Mouse (Mus musculus) urinary bladder, postnatal 14 days (tissue): ENCODE measurements at regions not wholly inside any gene's neighbourhood (a gene's known extent, or its start where the extent isn't known, plus 50 kb on each side); places are given as distances from the start of the nearest gene placed in this dataset.

Source experiments
- DNase-seq: peaks from one replicate; pipeline ENCODE4 v3.0.0; 2021; ENCODE audit warnings: low spot score

DNA sequence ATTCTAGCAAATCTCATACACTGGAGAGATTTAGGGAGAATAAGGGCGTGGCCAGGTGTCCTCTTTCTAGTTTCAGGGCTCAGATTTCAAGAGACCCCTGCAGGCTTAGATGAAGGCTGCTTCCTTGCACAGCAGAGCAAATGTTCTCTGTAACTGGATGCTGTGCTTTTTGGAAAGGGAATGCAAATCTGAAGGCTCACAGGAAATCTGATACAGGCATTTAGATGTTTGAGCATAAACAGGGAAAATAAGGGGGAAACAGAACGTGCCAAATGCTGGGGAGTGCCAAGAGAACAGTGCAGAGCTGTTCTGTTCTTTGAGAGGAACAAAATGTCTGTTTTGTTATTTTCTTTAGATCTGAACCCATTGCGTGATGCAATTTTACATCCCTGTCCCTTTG lies 161.0 kb upstream of the Samsn1 start:
- DNase-seq: peak; percentile 20

DNA sequence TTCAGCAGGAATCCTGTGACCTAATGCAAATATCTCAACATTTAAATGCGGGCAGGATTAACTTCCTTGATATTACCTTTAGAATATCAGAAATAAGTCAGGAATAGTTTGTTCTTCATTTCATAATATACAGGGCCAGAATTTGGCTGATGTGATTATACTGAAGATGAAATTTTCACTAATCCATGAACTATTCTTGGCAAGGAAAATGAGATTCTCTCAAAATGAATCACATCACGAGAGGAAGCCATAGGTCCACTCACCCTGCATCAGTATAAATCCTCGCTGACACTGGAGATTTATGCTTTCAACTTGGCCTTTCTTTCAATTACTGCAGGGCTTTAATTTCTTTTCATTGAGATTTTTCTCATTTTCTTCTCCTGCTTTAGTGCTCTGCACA lies 159.5 kb upstream of the Samsn1 start:
- DNase-seq: no peak

DNA sequence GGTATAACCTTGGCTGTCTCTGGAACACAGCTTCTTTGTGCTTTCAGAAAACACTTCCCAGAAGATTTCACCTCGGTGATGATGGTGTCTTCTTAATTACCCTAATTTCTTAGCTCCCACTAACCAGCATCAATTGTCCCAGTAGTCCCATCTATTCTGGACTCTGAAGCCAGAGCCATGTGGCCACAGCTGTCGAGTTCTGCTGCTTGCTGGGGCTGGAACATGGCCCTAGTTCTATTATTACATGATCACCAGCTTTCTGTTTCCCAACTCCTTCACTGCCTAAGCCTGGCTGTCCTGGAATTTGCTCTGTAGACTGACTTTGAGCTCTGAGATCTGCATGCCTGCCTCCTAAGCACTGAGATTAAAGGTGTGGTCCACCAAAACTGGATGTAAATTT lies 145.6 kb upstream of the Samsn1 start:
- no peak for DNase-seq

DNA sequence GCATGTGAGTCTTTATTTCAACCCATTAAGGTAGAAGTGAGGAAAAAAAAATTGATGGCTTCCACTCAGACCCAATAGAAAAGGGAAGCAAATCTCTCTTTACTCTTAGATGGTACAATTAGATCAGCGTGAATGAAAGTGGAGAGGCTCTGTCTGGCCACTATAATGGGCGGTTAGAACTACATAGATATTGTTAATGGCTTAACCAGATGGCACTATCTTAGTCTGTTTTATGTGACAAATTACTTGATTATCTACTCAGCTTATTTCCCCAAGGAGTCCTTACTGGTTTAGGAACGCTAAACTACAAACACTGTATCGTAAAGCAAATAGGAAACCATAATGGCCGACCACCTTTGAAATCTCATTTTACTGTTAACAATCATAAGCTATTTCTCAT lies 138.8 kb upstream of the Samsn1 start:
- DNase-seq: no peak

DNA sequence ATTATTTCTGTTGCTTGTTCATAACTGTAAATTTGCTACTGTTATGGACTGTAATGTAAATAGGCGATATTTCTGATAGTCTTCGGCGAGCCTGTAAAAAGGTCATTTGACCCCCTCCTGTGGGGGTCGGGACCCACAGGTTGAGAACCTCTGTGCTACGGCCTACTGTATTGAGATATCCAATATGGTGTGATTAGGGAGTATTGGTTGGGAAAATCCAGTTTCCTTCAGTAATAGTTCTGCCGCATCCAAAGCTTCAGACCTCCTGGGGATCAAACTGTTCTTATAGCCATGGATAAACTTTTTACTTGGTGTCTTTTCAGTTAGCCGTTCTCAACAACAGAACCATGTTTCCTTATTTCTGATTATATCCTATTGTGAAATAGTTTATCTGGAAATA lies 136.5 kb upstream of the Samsn1 start:
- no peak for DNase-seq

DNA sequence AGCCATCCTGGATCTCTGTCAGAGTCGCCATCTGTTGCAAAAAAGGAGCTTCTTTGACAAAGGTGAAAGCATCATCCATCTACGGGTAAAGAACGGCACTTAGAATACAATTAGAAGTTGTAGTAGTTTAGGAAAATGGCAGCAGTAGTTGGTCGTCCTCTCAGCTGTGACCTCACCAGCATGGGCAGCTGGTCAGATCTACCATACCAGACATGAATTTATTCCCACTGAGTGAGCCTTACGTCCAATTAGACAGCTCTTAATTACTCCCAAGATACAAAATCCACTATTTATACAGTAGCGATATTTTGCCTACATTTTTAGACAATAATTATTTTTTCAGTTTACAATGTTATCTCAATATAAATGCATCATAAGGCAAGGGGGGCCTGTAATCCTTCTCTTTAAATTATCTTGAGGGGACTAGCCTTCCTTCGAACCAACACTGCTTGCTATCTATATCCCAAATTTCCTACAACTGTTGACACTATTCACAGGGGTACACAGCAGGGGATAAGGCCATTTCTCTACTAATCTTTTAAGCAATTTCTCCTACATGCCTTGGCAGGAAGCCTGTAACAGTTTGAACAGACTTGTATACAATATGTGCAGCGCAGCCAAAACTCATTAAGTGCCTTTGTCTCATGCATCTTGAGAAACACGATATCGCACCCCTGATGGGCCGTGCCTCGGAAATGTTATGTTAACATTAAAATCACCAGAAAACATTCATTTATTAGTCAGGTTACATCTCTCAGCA lies 131.9 kb upstream of the Samsn1 start:
- DNase-seq: no peak

DNA sequence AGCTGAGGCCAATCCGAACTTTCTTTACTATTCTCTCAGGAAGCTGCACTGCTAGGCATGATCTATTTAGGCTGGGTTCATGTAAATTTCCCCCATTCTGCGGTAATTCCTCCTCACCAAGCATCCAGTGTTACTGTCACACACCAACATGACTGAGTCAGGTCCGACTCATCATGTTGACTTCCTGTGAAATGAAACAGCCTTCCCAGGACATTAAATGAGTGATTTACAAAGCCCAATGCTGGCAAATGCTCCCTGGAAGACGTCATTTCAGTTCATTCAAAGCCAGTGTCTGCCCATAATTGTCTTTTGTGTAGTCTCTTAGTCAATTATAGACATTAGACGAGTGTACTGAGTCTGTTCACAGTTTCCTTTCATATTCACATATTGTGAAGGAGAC lies 127.5 kb upstream of the Samsn1 start:
- DNase-seq: no peak

DNA sequence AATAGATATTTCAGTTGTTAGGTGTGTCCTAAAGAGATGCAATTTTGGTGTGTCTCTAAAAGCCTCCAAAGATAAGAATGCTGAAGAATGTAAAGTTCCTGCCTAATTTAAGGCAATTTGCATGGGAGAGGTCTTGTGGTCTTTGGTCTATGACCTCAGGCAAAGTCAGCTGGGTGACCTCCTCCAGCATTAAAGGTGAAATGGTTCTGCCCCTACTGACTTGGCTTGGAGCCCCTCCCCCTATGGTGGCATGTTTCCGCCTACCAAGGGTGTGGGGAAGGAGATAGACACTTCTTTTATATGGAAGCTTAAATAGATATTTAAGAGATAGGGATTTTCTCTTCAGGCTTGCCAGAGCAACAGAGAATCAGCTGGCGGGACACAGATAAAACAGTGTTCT lies 111.8 kb upstream of the Samsn1 start:
- no peak for DNase-seq

DNA sequence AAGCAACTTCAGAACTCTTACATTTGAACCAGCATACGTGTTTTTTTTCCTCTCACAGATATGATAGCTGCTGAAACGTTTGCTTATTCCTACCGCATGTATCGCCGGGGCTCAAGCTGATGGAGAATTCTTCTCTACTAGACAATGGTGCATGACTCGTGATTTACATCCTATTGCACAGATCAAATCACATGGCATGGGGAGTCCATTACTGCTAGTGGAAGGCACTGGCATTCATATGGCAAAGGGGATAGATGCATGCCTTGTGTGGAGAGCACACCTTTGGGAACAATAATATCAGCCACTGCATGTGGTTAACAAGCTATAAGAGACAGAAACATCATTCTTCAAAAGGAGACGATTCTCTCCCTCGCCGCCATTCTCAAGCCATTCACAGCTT lies 108.4 kb upstream of the Samsn1 start:
- no peak for DNase-seq

DNA sequence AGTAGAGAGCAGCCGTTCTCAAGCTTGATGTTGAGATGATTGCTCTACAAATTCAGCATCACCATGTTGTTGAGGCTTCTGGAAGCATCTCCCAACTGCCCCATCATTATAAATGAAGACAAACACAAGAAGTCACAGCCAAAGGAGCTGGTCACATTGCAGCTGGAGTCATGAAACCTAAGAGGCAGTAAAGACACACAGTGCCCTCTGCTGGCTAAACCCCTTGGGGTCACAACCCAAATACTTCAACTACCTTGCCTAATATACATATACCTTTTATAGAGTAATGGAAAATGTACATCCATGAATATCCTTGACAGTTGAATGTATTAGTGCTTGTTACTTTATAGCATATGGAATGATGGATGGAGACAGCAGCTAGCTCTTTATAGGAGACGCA lies 107.9 kb upstream of the Samsn1 start:
- peak; percentile 26 for DNase-seq

DNA sequence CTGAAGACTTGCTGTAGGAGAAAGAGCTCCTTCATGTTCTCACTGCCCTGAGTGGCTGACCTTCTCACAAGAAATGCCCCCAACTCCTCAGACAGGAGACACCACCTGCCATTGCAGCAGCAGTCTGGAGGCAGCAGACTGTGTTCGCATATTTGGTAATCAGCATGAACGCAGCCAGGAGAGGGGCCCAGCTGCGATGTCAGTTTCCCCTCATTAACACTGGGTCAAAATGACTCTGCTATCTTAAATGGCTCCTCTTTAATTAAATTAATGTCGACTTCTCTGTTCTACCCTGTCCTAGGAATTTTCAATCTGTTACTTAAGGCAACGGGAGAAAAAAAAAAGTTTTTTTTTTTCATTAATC lies 100.9 kb upstream of the Samsn1 start:
- no peak for DNase-seq

DNA sequence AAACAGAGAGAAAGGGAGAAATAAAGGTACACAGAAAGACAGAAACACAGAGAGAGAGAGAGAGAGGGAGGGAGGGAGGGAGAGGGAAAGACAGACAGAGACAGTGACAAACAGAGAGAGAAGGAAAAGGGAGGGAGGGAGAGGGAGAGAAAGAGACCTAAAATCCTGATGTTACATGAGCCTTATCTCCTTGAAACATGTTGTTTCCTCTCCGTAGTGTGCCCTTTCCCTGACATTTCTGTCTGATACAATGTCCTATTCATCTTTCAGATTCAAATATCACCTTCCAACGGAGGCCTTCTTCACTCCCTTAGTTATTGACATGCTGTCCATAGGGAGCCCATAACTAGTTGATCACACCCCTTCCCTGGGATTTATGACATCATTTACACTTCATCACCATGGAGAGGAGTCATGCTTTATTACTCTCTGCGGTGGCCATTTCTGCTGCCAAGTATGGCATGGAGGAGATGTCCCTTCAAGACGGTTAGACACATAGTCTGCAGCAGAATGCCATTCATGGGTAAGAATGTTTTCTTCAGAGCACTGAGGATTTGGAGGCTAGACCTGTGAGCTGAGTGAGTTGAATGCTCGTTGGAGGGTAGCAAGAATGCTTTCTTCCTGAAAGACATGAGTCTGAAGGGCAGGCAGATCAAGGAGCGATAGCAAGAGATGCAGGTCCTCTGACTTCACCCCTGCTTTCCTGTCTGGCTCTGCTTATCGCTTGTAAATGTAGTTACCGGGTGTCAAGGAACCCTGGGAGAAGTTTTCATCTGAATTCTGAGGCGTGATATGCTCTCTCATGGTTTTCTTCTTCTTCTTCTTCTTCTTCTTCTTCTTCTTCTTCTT lies 100.3 kb upstream of the Samsn1 start:
- DNase-seq: no peak

DNA sequence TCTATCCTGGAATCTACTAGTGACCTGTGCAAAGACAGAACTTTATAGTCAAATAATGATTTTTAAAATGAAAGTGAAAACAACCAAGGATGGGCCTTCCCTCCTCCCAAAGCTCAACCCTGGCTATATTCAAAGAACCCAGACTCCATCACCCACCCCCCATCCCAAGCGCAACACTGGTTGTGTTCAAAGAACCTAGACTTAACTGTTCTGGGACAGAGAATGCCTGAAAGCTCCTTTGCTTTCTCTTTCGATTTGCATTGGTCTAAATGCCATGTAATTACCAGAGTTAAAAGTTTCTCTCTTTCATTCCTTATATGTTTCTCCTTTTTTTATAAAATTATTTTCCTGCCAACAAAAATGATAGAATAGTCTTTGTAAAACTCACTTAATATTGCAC lies 98.6 kb upstream of the Samsn1 start:
- DNase-seq: no peak

DNA sequence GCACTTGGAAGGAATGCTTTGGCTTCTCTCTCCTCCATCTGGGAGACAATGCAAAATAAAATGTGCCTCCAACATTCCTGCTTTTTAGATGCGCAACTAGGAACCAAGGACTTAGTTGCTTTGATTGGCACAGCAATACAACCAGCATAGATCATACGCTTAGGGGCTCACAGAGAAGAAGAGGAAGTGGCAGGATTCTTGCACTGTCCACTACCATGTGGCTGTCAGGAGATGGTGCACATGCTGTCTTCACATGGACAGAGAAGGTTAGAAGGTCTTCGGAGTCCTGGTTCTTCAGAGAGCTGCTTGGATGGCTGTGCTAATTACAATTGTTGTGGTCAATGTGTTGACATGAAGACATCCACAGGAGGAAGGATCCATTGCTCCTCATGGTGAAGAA lies 88.3 kb upstream of the Samsn1 start:
- no peak for DNase-seq

DNA sequence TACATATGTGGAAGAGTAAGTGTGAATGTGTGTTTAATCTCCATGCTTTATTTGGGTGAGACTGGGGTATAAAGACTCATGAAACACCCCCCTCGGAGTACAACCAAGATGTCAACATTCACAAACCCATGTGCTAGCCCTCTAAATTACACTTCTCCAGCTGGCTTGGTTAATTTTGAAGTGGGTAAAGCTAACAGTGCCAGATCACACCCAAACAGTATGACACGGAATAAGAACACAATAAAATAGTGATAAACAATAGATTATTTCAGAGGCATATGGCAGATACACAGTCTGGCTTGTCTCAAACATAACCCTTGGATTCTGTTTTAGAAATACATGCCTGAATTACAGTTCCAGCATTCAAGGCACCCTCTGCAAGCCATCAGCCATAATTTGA lies 86.4 kb upstream of the Samsn1 start:
- DNase-seq: no peak

DNA sequence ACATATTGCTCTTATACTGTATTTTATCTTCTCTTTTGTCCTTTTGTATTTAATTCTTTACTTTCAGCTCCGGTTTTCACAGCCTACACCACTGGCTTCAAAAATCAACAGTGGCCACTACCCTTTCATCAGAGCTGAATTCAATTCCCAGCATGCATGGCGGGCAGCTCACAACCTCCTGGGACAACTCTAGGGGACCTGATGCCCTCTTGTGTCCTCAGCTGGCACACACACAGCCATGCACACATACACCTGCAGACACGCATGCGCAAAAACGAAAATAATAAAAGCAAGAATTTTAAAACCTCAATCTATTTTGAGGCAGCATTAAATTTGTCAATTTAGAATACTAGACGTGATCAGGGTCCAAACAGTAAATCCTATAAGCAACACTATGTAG lies 82.6 kb upstream of the Samsn1 start:
- DNase-seq: no peak

DNA sequence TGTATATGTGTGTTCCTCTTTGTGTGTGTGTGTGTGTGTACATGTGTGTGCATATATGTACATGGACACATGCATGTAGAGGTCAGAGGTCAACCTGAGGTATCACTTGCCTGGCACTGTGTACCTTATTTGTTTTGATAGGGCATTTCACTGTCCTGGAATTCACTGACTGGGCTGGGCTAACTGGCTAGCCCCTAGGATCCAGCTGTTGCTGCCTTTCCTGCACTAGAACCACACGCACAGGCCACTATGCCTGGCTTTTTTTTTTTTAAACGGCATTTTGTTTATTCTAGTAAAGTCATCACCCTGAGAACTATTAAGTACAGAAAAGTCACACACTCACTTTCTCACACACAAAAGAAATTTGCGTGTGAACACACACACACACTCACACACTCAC lies 79.7 kb upstream of the Samsn1 start:
- no peak for DNase-seq

DNA sequence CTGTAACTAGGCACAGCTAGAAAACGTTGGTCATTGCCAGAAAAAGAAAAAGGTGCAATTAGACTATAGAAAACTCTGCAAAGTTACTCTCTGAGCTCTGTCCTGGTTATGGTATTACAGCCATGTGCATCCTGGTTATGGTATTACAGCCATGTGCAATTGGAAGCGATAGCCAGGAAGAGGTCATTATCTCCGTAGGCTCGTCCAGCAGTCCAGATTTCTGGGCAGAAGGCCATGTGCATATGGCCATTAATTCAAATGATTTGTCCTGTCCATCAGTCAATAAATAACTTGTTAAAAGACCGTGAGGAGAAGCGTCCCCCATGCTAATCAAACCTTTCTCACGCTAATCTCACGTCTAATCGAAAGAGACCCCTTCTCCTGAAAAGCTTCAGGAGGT lies 75.7 kb upstream of the Samsn1 start:
- DNase-seq: no peak

DNA sequence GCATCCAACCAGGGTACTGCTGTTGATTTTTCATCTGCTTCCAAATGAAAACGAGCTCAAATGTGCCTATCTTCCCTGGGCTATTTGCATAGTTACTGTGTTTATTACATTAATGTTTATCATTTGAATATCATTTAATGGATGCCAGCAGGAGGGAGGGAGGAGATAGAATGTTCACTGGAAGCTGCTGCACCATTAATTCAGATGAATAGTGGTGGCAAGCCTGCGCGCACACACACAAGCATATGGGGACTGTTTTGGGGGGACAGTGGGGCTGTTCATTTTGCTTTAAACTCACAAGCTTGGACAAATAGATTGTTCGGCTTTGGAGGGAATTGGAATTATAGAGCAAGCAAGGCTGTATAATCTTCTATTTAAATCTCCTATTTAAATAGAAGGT lies 74.3 kb upstream of the Samsn1 start:
- DNase-seq: no peak

DNA sequence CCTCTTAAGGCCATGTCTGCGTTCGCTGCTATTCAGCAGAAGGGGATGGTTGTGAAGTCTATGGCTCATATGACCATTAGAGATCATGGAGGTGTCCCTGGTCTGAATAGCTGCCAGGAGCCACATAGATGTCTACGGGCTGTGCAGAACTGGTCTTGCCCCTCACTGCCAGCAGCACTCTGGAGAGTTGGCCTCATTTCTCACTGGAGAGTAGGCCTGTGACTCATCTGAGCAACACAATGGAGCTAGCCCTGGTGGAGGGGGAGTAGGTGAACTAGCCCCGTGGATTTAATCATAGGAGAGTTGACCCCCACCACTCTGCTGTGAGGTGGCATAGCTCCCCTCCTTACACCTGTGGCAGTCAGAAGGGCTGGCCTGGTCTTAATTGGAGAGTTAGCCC lies 63.3 kb upstream of the Samsn1 start:
- DNase-seq: no peak

DNA sequence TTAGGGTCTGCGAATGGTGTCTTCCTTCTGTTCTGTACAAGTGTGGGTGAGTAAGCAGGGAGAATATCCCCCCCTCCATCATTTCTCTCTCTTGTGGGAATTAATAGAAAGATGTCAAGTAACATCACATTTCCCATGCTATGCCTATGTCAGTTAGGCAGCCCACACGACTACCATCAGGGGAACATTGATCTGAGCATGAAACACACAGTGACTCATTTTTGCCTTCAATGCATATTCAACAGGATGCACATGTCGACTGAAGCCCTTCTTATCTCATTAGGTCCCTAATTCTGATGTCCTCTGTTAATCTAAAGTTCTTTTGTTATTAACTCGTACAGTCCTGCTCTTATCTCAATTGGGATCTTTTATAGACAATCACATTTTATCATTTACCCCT lies 60.4 kb upstream of the Samsn1 start:
- no peak for DNase-seq

DNA sequence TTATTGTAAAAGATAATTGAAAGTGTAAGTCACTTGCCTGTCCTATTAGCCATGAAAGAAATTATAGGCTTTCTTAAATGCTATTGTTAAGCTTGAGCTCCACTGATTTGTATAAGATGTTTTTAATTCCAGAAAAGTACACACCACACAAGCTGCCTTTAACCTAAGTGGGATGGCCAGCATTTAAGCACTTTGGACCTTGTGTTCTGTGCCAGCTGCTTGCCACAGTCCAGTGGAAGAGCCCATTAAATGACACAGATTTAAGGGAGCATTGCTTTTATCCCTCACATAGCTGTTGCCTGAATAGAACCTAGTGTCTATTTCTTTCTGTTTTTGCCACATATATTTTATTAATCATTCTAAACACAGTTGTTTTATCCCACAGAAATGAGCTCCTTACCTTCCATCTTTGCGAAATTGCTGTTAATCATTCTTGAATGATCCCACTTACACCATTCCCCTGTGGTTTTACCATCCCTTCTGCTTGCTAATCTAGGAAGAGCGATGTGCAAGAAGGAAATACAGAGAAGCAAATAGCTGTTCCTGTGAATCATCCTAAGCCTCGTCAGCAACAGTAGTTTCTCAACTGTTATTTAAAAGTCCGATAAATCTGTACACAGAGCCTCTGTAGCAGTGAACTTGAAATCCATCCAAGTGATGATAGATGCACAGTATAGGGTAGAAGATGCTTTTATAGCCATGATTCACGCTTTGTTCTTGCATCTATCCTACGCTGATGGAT lies 57.9 kb upstream of the Samsn1 start:
- no peak for DNase-seq

DNA sequence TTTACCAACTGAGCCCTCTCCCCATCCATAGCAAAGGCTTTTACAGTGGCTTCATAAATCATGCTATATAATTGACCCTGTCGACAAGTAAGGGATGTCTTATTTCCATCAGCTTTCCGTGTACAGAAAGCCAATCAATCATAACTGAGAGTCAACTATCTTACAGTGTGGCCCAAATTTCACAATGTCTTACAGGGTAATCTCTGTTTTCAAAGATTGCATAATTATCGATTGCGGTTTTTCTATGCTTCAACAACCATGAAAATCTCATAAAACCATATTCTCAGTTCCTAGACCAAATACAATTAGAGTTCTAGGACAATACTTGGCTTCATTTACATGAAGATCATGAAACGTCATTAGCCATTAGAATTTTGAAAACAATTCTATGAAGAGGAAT lies 56.1 kb upstream of the Samsn1 start:
- no peak for DNase-seq
